Mouse (Mus musculus) bone marrow macrophage, adult 2 months (primary cell): ENCODE data around the gene Rbm45.

Experiments
- CTCF ChIP-seq: IDR thresholded peaks from 2 replicates; pipeline ENCODE4 v1.5.1; 2012; ENCODE audit warnings: low read depth, mild to moderate bottlenecking, low read length, moderate library complexity
- POLR2A ChIP-seq: IDR thresholded peaks from 2 replicates; pipeline ENCODE4 v1.6.1; 2012; ENCODE audit warnings: mild to moderate bottlenecking, low read depth, low read length, borderline replicate concordance

GRCm38 (mm10) chr2:76320336-76320735 lies 49.4 kb upstream of the Rbm45 start:
- TF ChIP-seq CTCF (no peak), POLR2A (no peak)
